Mouse (Mus musculus): ENCODE data around the gene Hbp1.

DNA sequence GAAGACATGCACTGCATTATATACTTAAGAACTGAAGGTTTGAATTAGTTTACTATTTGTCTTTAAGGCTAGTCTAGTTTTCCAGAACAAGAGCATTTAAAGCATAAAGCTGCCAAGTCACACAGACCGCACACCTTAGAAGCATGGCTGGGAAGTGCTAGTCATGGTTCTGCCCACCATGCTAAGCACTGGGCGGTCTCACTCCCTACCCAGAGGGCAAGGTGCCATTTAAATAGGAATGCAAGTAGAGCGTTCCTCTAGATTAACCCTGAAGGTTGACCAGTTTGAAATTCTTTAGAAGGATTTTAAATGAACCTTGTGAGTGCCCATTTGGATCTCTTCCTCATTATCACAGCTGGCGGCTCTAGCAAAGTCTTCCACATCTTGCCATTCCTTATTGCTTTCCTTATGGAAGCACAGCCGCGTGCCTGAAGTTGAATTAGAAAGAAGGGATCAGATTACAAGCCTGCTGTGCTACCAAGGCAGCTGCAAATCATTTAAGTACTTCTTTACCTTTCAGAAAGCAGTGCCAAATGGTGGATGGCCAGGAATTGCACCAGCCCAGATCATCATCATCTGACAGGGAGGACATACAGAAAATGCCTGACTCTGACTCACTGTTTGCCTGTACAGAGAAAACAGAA lies 13.6 kb downstream of the Hbp1 start:
- TF ChIP-seq EP300 (IDR thresholded peaks at IDR 0.05; ENCODE audit: low read depth): no peak
- no peak for TF ChIP-seq CTCF (IDR thresholded peaks at IDR 0.05; ENCODE audit: low read depth)

Measured in liver, postnatal 0 days (tissue).